In the genomic region with DNA sequence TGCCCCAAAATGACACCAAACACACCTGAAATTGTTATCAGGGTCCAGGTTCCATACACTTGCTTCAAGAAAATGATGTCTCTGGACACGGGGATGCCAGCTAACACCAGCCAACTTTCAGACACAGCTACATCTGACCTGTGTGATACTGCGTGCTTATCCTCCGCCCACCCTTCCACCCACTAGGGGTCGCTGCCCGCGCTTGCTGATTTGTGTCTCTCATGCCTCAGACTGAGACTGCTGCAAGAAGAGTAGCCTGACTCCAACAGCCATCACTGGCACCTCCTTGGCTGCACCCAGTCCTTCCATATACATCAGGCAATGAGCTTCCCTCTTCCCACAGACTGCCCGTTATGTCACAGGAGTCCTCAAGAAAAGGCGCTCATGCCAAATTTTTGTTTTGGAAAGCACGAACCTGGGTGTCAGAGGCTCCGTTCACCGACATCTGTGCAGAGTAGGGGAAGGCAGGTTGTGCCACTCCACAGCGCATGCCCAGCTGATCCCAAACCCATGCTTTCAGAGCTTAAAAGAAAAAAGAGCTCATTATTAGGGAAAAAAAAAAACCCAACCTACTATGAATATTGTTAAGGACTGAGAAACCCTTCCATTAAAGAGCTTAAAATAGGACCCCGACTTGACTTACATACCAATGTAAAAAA, we compare ENCODE assay signal across 9 mouse cellular contexts. TPM values are rescaled to one million over a fixed set of nuclear protein-coding genes. Genes with fewer than 3 reads are reported as not detected.
DNase-seq lines count a peak whose midpoint lies in the region; ATAC-seq and TF ChIP-seq lines count a peak whose summit lies in the region.
"Had no signal": no experiment of that assay in that cellular context is flagged by ENCODE, and none has a peak within 500 bp of the region (broad histone marks: within the 10 kb centered on the region; RNA-seq: fewer than 3 reads in every experiment).

No protein-coding gene starts in this region.

- no peaks in the 10 kb centered on the region for H3K4me1 ChIP-seq in thymus, adult 2 months (replicated peaks; ENCODE audit: control insufficient read depth, insufficient read depth, low read length)
- no peaks in the 10 kb centered on the region for H3K4me1 ChIP-seq in limb, embryonic 11.5 days (ENCODE audit: control insufficient read depth, insufficient read depth, low read length)
- no peaks in the 10 kb centered on the region for H3K4me1 ChIP-seq in neural tube, embryonic 11.5 days (ENCODE audit: control insufficient read depth, insufficient read depth, low read length)
- H3K4me1 ChIP-seq: embryonic facial prominence, embryonic 13.5 days had no signal

- no peak overlapping the region for H3K4me3 ChIP-seq in thymus, adult 2 months (ENCODE audit: control insufficient read depth, insufficient read depth, low read length)
- H3K4me3 ChIP-seq in limb, embryonic 11.5 days (ENCODE audit: low read depth, low read length), result no peak overlapping the region
- H3K4me3 ChIP-seq in neural tube, embryonic 11.5 days (ENCODE audit: low read depth, low read length), result no peak overlapping the region
- H3K4me3 ChIP-seq: embryonic facial prominence, embryonic 13.5 days had no signal

- H3K9me3 ChIP-seq in limb, embryonic 11.5 days (ENCODE audit: control insufficient read depth, low read length), result no peaks in the 10 kb centered on the region
- H3K9me3 ChIP-seq in neural tube, embryonic 11.5 days (ENCODE audit: control insufficient read depth, low read length), result no peaks in the 10 kb centered on the region
- H3K9me3 ChIP-seq: embryonic facial prominence, embryonic 13.5 days had no signal

- H3K27ac ChIP-seq in thymus, adult 2 months (ENCODE audit: control insufficient read depth, insufficient read depth, low read length), result no peak overlapping the region
- H3K27ac ChIP-seq in limb, embryonic 11.5 days (replicated peaks; ENCODE audit: low read depth, low read length), result no peak overlapping the region
- H3K27ac ChIP-seq in neural tube, embryonic 11.5 days (ENCODE audit: low read depth, low read length), result no peak overlapping the region
- H3K27ac ChIP-seq: embryonic facial prominence, embryonic 13.5 days had no signal

- H3K4me2 ChIP-seq in limb, embryonic 11.5 days (ENCODE audit: low read depth, severe bottlenecking), result no peak overlapping the region
- no peak overlapping the region for H3K4me2 ChIP-seq in neural tube, embryonic 11.5 days (ENCODE audit: low read depth)
- H3K4me2 ChIP-seq: embryonic facial prominence, embryonic 13.5 days had no signal

- H3K36me3 ChIP-seq in thymus, adult 2 months (ENCODE audit: control insufficient read depth, insufficient read depth, low read length), result no peaks in the 10 kb centered on the region
- H3K36me3 ChIP-seq in limb, embryonic 11.5 days (ENCODE audit: control insufficient read depth, insufficient read depth, low read length), result no peaks in the 10 kb centered on the region
- no peaks in the 10 kb centered on the region for H3K36me3 ChIP-seq in neural tube, embryonic 11.5 days (ENCODE audit: control insufficient read depth, insufficient read depth, low read length)
- H3K36me3 ChIP-seq: embryonic facial prominence, embryonic 13.5 days had no signal

- peak; percentile 40 for DNase-seq in thymus, adult 2 months
- DNase-seq in thymus, adult 18-20 months, result no peak
- DNase-seq in cerebellum, adult 9-10 months, result peak; percentile 89
- DNase-seq in frontal cortex, adult 2 months (ENCODE audit: extremely low spot score in 1 of 2, low spot score in 1 of 2), result peak; percentile 78 to 94
- DNase-seq in kidney, adult 9 months, result peak; percentile 72
- DNase-seq in limb, embryonic 11.5 days (ENCODE audit: low spot score), result peak; percentile 86
- peak; percentile 84 for DNase-seq in neural tube, embryonic 11.5 days (ENCODE audit: low spot score)
- peak; percentile 31 for DNase-seq in thymus, postnatal 25 days

- no peak overlapping the region for H3K9ac ChIP-seq in limb, embryonic 11.5 days (ENCODE audit: low read length)
- no peak overlapping the region for H3K9ac ChIP-seq in neural tube, embryonic 11.5 days (ENCODE audit: low read length)
- H3K9ac ChIP-seq: embryonic facial prominence, embryonic 13.5 days had no signal

- WGBS in thymus, adult 2 months, result 46% methylated on average over 13 of the region's 13 CpGs
- WGBS in limb, embryonic 11.5 days, result 40% methylated on average over 13 of the region's 13 CpGs
- 44% methylated on average over 13 of the region's 13 CpGs for WGBS in neural tube, embryonic 11.5 days

- no peak for TF ChIP-seq POLR2A in thymus, adult 2 months (IDR thresholded peaks at IDR 0.05; ENCODE audit: control insufficient read depth, extremely low read depth, insufficient read depth, low read length, poor library complexity)

- TF ChIP-seq CTCF in thymus, adult 2 months (IDR thresholded peaks at IDR 0.05; ENCODE audit: borderline replicate concordance, control insufficient read depth, extremely low read depth, insufficient read depth, low read length, poor library complexity), result 0 out of 2 replicates have a peak, but pooled peaks have one; percentile 20

- ATAC-seq in limb, embryonic 11.5 days (ENCODE audit: insufficient number of reproducible peaks, low FRiP score, low TSS enrichment, low read depth), result no peak
- ATAC-seq in neural tube, embryonic 11.5 days (ENCODE audit: insufficient read depth, low FRiP score, low TSS enrichment), result 0 out of 2 replicates have a peak, but pooled peaks have one; percentile 48

- no peaks in the 10 kb centered on the region for H3K27me3 ChIP-seq in thymus, adult 2 months (ENCODE audit: control insufficient read depth, insufficient read depth, low read length)
- no peaks in the 10 kb centered on the region for H3K27me3 ChIP-seq in limb, embryonic 11.5 days (ENCODE audit: control insufficient read depth, insufficient read depth, low read length)
- H3K27me3 ChIP-seq in neural tube, embryonic 11.5 days (ENCODE audit: control insufficient read depth, insufficient read depth, low read length), result no peaks in the 10 kb centered on the region

RNA-seq across cellular contexts. Expression of gene Ube2ql1, which starts 43.2 kb away (rescaled TPM):
- polyA plus RNA-seq in thymus, adult 2 months (2012; rRNA removed), result 2.7 and 4.5 TPM in 2 replicates
- 155 and 193 TPM in 2 replicates for polyA plus RNA-seq in frontal cortex, adult 2 months (2012; rRNA removed)
- polyA plus RNA-seq in limb, embryonic 11.5 days (2014; fragmentation: Nextera tagmentation; extraction: Ambion mirVana), result 1.7 and 1.8 TPM in 2 replicates
- polyA plus RNA-seq in neural tube, embryonic 11.5 days (2014; fragmentation: Nextera tagmentation; extraction: Ambion mirVana), result 16.8 and 17.2 TPM in 2 replicates

Comparison
In these comparisons a context has a peak if more than half of its experiments do, and no peak if none do; other contexts are left out.
1. DNase-seq: peak in thymus, adult 2 months (single experiment), cerebellum, adult 9-10 months (single experiment), frontal cortex, adult 2 months (2 of 2), kidney, adult 9 months (single experiment), limb, embryonic 11.5 days (single experiment), neural tube, embryonic 11.5 days (single experiment) and thymus, postnatal 25 days (single experiment); none in thymus, adult 18-20 months (0 of 2).